Mouse (Mus musculus) embryonic facial prominence, embryonic 11.5 days (tissue): Measurements from ENCODE around the gene Gm26741. TPM values are rescaled to one million over a fixed set of nuclear protein-coding genes. Genes with fewer than 3 reads are reported as not detected.
"Not testable (repeated sequence)": the region's sequence is repeated elsewhere in the genome, so short reads cannot be mapped to it uniquely, and the experiment has no call there.

Experiments
- ATAC-seq: fragments of 200-750 bp; cut with Nextera tagmentation; replicated peaks from 2 replicates; pipeline ENCODE4 v1.8.0; 2017; ENCODE audit warnings: low read depth; ENCODE audit not compliant: insufficient number of reproducible peaks, low FRiP score, low TSS enrichment
- DNase-seq: peaks from one replicate; pipeline ENCODE4 v3.0.0-alpha.2; 2015; ENCODE audit warnings: low spot score
- H3K27ac ChIP-seq: fragments of 300-500 bp; sonication (generic); replicated peaks from 2 replicates; pipeline ENCODE4 v1.5.1; 2014; ENCODE audit warnings: mild to moderate bottlenecking, low read depth, low read length, control low read depth
- H3K27me3 ChIP-seq: fragments of 300-500 bp; sonication (generic); 2 replicates; pipeline ENCODE4 v1.6.1; 2014; ENCODE audit warnings: mild to moderate bottlenecking, low read length, moderate library complexity, mixed read lengths; ENCODE audit not compliant: control insufficient read depth, insufficient read depth
- H3K36me3 ChIP-seq: fragments of 300-500 bp; sonication (generic); replicated peaks from 2 replicates; pipeline ENCODE4 v1.6.1; 2014; ENCODE audit warnings: low read depth, mild to moderate bottlenecking, low read length, moderate library complexity, mixed read lengths; ENCODE audit not compliant: control insufficient read depth, insufficient read depth
- H3K4me1 ChIP-seq: fragments of 300-500 bp; sonication (generic); 2 replicates; pipeline ENCODE4 v1.6.1; 2014; ENCODE audit warnings: low read length, mixed read lengths; ENCODE audit not compliant: control insufficient read depth, insufficient read depth
- H3K4me2 ChIP-seq: fragments of 300-500 bp; sonication (generic); 2 replicates; pipeline ENCODE4 v1.6.1; 2014; ENCODE audit warnings: low read depth, mild to moderate bottlenecking, control low read depth, low read length, moderate library complexity
- H3K4me3 ChIP-seq: fragments of 300-500 bp; sonication (generic); 2 replicates; pipeline ENCODE4 v1.5.1; 2014; ENCODE audit warnings: low read depth, low read length, control low read depth
- H3K9ac ChIP-seq: fragments of 300-500 bp; sonication (generic); replicated peaks from 2 replicates; pipeline ENCODE4 v1.6.1; 2014; ENCODE audit warnings: mild to moderate bottlenecking, control low read depth, low read length
- H3K9me3 ChIP-seq: fragments of 300-500 bp; sonication (generic); replicated peaks from 2 replicates; pipeline ENCODE4 v1.6.1; 2016; ENCODE audit warnings: mild to moderate bottlenecking, low read length, inconsistent platforms, mixed read lengths; ENCODE audit not compliant: control insufficient read depth
- WGBS: fragments of 180-500 bp; shearing (Covaris S2); extraction: QIAGEN DNeasy Blood & Tissue Kit; methylation state at CpG from one replicate; pipeline ENCODE4 v1.1.7; 2014; 5-methylcytosine and 5-hydroxymethylcytosine counted together
- polyA plus RNA-seq: library from polyadenylated mRNA; unstranded; fragments of >200 nt; fragmentation: Nextera tagmentation; extraction: Ambion mirVana; gene quantifications from 2 replicates; pipeline ENCODE4 v1.2.1, GENCODE M21; 2014

The Gm26741 gene
- not detected in 2 replicates for polyA plus RNA-seq

DNA sequence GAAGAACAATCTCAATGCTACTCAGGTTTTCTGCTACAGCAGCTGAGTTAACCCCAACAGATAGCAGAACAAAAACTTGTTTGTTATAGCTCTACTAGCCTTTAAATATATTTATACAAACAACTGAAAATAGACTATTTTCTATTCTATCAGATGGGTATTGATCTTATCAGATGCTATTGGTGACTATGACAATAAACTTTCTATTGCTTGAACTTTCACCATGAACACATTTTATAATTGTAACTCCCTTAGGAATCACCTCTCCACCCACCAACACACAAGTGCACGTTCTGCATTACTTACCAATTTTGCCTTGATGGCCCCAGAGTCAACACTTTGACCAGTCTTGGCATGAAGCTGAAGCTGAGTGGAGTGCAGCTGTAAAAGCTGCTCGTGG is at the start of gene Gm26741:
Gm26741 (plus strand) TSS at position 301 of the 400 bp plus-strand sequence.
- Histone ChIP-seq H3K27me3 (no peaks in the 10 kb centered on the region), H3K27ac (no peak within 1 kb of the TSS), H3K4me3 (no peak within 1 kb of the TSS), H3K4me1 (no peaks in the 10 kb centered on the region), H3K9me3 (no peaks in the 10 kb centered on the region), H3K4me2 (no peak within 1 kb of the TSS), H3K9ac (no peak within 1 kb of the TSS), H3K36me3 (no peaks in the 10 kb centered on the region)
- DNase-seq (no peak), ATAC-seq (no peak)
- WGBS, result 88% methylated on average over 2 of the region's 2 CpGs

DNA sequence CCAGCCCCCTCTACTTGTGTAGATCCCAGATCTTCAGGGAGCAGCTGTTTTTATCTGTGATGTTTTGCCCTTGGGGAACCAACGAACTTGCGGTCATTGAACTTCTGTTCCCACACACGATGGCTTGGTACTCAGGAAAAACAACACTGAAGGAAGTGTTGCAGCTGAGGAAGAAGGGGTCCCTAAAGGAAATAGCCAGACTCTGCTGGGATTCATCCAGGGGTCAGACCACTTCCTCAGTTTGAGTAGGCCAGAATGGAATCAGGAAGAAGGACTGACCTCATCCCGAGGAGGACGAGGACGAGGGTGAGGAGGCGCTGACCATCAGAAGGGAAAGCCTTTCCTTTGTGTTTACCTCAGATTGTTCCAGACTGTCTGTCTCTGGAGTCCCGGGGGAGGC is 49.4 kb upstream of the Gm26741 start:
- 50% methylated on average over 8 of the region's 8 CpGs for WGBS
- H3K4me3 ChIP-seq, result no peak overlapping the region
- H3K9ac ChIP-seq, result no peak overlapping the region
- no peaks in the 10 kb centered on the region; the same call in 1 of the 2 replicates for H3K36me3 ChIP-seq
- H3K9me3 ChIP-seq, result no peaks in the 10 kb centered on the region
- DNase-seq, result no peak
- no peak for ATAC-seq
- no peak overlapping the region for H3K27ac ChIP-seq
- H3K4me2 ChIP-seq, result no peak overlapping the region
- H3K27me3 ChIP-seq, result no peaks in the 10 kb centered on the region
- no peaks in the 10 kb centered on the region for H3K4me1 ChIP-seq

DNA sequence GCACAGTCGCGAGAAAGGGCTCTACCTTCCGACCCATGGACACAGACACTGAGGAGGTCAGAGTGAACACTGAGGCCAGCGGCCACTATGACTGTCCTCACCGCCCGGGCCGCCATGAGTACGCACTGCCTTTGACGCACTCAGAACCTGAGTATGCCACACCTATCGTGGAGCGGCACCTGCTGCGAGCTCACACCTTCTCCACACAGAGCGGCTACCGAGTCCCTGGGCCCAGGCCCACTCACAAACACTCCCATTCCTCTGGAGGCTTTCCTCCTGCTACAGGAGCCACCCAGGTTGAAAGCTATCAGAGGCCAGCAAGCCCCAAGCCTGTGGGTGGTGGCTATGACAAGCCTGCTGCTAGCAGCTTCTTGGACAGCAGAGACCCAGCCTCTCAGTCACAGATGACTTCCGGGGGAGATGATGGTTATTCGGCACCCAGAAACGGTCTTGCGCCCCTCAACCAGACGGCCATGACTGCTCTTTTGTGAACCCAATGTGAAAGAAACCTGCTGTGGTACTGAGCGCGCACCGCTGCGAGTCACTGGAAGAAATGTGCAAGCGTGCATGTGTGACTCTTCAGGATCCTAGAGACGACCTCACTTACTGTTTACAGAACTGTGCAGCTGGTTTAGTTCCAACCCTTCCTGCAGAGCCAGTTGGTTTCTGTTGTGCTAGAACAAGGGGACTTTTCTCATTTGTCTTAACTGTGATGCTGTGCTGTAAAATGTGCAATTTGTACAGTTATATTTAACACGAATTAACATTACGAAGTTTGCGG is 38.9 kb upstream of the Gm26741 start:
- 94% methylated on average over 28 of the region's 28 CpGs for WGBS
- Histone ChIP-seq H3K9ac (no peak overlapping the region), H3K4me1 (no peaks in the 10 kb centered on the region), H3K4me3 (no peak overlapping the region), H3K4me2 (no peak overlapping the region), H3K9me3 (no peaks in the 10 kb centered on the region), H3K27me3 (no peaks in the 10 kb centered on the region), H3K36me3 (no peaks in the 10 kb centered on the region; the same call in 1 of the 2 replicates), H3K27ac (no peak overlapping the region)
- no peak for DNase-seq
- no peak for ATAC-seq

DNA sequence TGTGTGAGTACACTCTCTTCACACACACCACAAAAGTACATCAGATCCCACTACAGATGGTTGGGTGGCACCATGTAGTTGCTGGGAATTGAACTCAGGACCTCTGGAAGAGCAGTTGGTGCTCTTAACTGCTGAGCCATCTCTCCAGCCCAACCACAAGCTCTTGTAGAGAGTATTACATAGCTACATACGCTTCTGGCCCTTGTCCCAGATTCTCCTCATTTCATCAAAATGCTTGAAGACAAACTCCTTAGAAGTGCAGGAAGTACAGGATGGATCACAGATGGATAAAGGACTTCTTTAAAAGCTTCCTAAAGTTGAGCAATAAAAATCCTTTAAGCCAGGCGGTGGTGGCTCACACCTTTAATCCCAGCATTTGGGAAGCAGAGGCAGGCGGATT is 36.6 kb upstream of the Gm26741 start:
- no peak for ATAC-seq
- WGBS, result 85% methylated on average over 3 of the region's 3 CpGs

DNA sequence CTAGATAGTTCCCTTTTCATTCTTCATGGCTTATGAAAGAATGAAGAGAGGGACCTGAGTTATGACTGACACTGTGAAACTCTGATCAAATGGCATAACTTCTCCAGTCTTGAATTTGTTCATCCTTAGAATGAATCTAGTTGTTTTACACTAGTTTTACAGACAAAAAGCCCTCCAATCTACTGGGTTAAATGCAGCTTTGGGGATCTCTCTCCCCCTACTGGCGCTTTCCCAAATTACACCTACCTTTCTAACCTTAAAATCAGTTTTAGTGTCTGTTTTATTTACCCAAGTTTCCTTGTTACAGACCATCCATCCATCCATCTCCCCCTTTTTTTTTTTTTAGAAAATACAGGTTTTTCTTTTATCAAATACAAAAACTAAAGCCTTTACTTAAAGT is 27.6 kb upstream of the Gm26741 start:
- Histone ChIP-seq H3K4me2 (no peak overlapping the region), H3K27me3 (no peaks in the 10 kb centered on the region), H3K9me3 (no peaks in the 10 kb centered on the region), H3K27ac (no peak overlapping the region), H3K4me3 (no peak overlapping the region), H3K4me1 (no peaks in the 10 kb centered on the region), H3K9ac (no peak overlapping the region), H3K36me3 (no peaks in the 10 kb centered on the region; the same call in 1 of the 2 replicates)
- DNase-seq (peak; percentile 68), ATAC-seq (no peak)
- WGBS, result 0% methylated on average over 1 of the region's 1 CpGs

More for the DNA sequence above, 36.6 kb upstream of the Gm26741 start:
- no peaks in the 10 kb centered on the region for H3K4me1 ChIP-seq
- no peak overlapping the region for H3K4me2 ChIP-seq
- no peaks in the 10 kb centered on the region; the same call in 1 of the 2 replicates for H3K36me3 ChIP-seq
- no peak overlapping the region for H3K9ac ChIP-seq
- H3K27me3 ChIP-seq, result no peaks in the 10 kb centered on the region
- H3K9me3 ChIP-seq, result no peaks in the 10 kb centered on the region
- no peak overlapping the region for H3K27ac ChIP-seq
- DNase-seq, result no peak
- H3K4me3 ChIP-seq, result no peak overlapping the region

DNA sequence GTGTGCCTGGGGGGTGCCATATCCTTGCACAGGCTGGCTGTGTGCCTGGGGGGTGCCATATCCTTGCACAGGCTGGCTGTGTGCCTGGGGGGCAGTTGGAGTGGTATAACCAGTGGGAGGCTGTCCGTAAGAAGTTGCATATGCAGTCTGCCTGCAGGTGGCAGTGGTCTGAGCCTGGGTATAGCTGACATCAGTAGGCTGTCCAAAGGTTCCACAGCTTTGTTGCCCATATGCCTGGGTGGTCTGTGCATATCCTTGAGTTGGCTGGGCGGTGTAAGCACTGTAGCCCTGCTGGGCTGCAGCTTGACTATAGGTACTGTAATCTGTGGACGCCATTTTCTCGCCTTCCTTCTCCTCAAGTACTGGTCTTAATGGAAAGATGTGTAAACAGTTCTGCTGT is 15.2 kb upstream of the Gm26741 start:
- H3K4me1 ChIP-seq, DNase-seq, H3K9me3 ChIP-seq, H3K9ac ChIP-seq, H3K4me2 ChIP-seq, H3K27ac ChIP-seq, H3K27me3 ChIP-seq, H3K36me3 ChIP-seq, ATAC-seq, H3K4me3 ChIP-seq: not testable (repeated sequence)
- 93% methylated on average over 4 of the region's 4 CpGs for WGBS

DNA sequence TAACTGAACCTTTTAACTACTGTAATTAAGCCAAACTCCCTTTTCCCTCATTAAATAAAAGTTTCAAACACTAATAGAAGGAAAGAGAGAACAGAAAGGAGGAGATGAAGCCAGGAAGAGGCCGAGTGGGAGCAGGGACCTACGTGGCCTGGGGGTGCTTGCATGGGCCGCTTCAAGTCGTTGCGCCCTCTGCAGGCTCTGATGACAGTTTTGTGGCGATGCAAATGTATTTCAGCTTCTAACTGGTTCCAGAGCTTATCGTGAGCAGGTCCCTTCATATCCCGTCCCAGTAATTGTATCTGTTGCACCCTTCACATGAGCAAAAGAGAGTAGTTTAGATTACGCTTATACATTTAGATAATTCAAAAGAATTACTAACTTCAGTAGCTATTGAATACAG is 5.4 kb upstream of the Gm26741 start:
- Histone ChIP-seq H3K4me1 (no peaks in the 10 kb centered on the region), H3K27me3 (no peaks in the 10 kb centered on the region), H3K27ac (no peak overlapping the region), H3K36me3 (no peaks in the 10 kb centered on the region; the same call in 1 of the 2 replicates), H3K9me3 (no peaks in the 10 kb centered on the region), H3K4me2 (no peak overlapping the region), H3K4me3 (no peak overlapping the region), H3K9ac (no peak overlapping the region)
- peak; percentile 12 for DNase-seq
- 75% methylated on average over 9 of the region's 9 CpGs for WGBS
- ATAC-seq, result no peak

DNA sequence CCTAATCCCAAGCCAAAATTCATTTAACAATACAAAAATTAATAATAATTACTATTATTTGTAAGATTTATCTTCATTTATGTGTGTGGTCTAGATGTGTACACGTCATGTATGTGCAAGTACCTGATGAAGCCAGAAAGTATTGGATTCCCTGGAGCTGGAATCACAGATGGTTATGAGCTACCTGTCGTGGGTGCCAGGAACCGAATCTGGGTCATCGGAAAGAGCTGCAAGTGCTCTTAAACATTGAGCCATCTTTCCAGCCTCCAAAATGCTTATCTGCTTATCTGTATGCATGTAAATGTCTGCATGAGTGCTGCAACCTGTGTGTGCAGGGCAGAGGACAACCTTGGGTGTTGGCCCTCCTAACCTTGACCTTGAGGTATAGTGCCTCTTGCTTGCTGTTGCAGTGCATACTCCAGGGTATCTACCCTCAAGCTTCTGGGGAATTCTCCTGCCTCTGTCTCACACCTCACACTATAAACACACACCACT is 1.7 kb downstream of the Gm26741 start:
- no peak for ATAC-seq
- Histone ChIP-seq H3K36me3 (no peaks in the 10 kb centered on the region), H3K4me3 (no peak overlapping the region), H3K9me3 (no peaks in the 10 kb centered on the region), H3K4me2 (no peak overlapping the region), H3K9ac (no peak overlapping the region), H3K27ac (no peak overlapping the region), H3K4me1 (no peaks in the 10 kb centered on the region), H3K27me3 (no peaks in the 10 kb centered on the region)
- no peak for DNase-seq
- 97% methylated on average over 4 of the region's 4 CpGs for WGBS
